Mouse (Mus musculus): Measurements from ENCODE around the gene Ifi44. TPM values are rescaled to one million over a fixed set of nuclear protein-coding genes. Genes with fewer than 3 reads are reported as not detected.
A peak's percentile ranks its signal among the peaks of the same experiment; 100 is the strongest.

Ifi44 gene
- under 1 TPM in 1 of 2 experiments, not detected in 1; 0.09 TPM for total RNA-seq (2021)
- long read RNA-seq, experiment 1, result 0 reads
- long read RNA-seq, experiment 2, result 0 reads

GRCm38 (mm10) chr3:151749737-151750136 lies at the start of gene Ifi44:
Gene Ifi44, minus strand, starts transcription at chr3:151749960.
- peak; percentile 5 for DNase-seq

GRCm38 (mm10) chr3:151788622-151789021 lies 38.9 kb upstream of the Ifi44 start:
- no peak for DNase-seq

- DNase-seq, result peak; percentile 20
These were observed 25.3 kb upstream of the Ifi44 start for GRCm38 (mm10) chr3:151775089-151775488.

GRCm38 (mm10) chr3:151771074-151771473 lies 21.3 kb upstream of the Ifi44 start:
- peak; percentile 60 for DNase-seq

- DNase-seq, result no peak
These were observed 1.2 kb downstream of the Ifi44 start for GRCm38 (mm10) chr3:151748514-151748913.

GRCm38 (mm10) chr3:151746058-151746457 lies 3.7 kb downstream of the Ifi44 start:
- DNase-seq, result no peak

GRCm38 (mm10) chr3:151742223-151742622 lies 7.5 kb downstream of the Ifi44 start:
- DNase-seq, result no peak

GRCm38 (mm10) chr3:151716246-151716645 lies 33.5 kb downstream of the Ifi44 start:
- DNase-seq, result no peak

GRCm38 (mm10) chr3:151707335-151707734 lies 42.4 kb downstream of the Ifi44 start:
- DNase-seq, result no peak

Other genes starting within 250 kb of the Ifi44 start
- not detected for gene Ifi44l, start 12.9 kb upstream of the Ifi44 start, total RNA-seq (2021)
- 1 to 10 TPM; 2.2 to 2.7 TPM for gene Ptgfr, start 87.7 kb upstream of the Ifi44 start, total RNA-seq (2021)